Mouse (Mus musculus): Measurements from ENCODE around the gene Fhdc1.

The Fhdc1 gene

DNA sequence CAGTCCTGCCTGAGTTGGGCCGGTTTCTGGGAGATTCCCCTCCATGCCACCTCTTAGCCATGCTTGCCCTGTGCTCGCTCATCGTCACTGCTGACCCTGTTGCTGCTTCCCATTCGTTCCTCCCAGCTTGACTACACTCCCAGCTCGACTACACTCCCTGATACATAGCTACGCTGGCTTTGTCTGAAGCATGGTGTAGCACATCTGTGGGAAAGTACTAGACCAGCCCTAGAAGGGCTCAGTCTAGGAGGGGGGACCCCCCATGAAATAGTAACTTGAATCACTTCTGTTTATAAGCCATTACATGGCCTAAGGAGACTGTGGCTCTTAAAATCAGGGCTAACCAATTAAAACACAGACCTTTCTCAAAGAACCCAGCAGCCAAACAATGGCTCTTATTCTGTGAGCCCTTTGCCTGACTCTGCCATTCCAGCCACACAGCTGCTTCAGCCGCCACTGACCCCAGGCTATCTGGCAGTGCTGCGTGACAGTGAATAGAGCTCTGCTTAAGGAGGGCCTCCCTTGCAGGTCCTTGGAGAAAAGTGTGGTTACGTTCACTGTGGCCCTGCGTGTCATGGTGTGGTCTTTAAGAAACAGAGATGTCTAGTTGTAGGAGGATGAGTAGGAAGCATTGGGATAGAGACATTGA, 47.3 kb downstream of the Fhdc1 start:
- no peak for DNase-seq (ENCODE audit: low spot score)

DNA sequence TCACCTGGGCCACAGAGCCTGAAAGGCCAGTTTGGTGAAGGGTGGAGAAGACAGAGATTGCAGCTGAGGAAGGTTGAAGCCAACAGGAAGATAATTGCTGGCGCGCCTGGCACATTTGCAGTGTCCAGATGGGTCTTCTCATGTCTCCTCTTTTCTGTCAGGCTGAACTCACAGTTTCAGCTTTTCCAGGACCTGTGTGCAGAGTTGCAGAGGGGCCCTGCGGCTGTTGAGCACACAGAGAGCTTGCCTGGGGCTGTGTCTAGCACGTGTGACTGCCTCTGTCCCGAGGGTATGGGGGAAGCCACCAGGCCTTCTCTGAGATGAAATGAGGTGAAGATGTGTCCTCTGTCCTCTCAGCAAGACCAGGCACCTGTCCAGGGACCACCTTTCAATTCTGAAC, 49.0 kb downstream of the Fhdc1 start:
- no peak for DNase-seq (ENCODE audit: low spot score)

DNA sequence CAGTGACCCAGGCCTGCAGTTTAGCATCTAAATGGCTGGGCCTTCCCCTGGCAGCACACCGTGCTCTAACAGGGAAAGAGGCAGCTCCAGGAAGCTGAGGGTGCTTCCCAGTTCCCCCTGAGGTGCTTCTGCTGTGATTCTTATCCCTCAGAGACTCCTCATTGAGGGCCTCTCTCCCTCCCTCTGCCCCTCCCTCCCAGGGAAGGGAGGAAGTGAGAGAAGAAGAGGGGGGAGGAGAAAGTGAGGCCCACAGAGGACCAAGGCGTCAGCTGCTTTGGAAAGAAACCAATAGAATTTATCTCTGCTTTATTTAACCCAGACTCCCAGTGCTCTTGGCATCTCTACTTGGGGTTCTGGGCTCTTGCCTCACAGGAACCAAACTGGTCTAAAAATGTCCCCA, 50.1 kb downstream of the Fhdc1 start:
- no peak for DNase-seq (ENCODE audit: low spot score)

DNA sequence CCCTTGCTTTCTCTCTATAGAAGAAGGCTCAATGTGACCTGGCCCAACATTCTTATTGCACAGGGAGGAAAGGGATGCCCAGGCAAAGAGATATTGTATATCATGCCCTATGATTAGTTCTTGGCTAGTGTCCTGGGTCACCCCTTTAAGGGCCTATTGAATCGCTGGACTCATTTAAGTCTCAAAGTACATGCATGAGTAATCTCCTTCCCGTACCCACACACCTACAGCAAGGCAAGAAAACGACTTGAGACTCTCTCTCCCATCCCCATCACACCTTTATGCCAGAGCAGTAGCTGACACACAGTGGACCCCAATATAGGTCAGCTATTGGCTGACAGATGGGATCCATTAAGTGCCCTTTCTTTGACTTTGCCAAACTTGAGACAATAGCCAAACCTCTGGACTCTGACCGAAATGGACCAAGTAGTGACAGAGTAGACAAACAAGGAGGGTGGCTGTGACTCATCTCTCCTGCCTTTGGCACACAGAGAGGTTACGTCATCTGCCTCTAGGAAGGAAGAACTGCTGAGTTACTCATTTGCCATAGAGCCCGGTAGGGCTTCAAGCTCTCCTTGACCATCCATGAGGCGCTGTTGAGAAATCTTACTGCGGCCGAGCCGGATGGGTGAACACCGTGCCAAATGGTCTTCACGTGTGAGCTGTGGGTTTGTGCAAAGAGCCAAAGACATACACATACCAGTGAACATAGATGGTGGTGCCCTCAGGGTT, 51.1 kb downstream of the Fhdc1 start:
- no peak for DNase-seq (ENCODE audit: low spot score)

DNA sequence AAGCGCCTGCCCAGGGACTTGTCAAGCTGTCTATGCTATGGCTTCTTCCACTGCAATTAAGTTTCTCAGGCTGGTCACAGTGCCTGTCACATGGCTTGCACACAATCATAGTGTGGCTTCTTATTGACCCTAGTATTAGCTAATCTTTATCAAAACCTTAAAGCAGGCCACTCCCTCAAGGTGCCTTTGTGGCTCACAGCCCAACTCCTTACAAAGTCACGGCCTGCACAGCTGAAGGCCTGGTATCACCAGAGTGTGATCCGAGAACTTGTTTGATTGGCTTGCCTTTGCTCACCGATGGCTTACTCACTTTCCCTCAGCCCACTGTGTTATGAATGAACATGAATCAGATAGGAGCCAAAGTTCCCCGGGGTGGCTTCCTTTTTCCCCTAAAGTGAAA, 52.5 kb downstream of the Fhdc1 start:
- no peak for DNase-seq (ENCODE audit: low spot score)

DNA sequence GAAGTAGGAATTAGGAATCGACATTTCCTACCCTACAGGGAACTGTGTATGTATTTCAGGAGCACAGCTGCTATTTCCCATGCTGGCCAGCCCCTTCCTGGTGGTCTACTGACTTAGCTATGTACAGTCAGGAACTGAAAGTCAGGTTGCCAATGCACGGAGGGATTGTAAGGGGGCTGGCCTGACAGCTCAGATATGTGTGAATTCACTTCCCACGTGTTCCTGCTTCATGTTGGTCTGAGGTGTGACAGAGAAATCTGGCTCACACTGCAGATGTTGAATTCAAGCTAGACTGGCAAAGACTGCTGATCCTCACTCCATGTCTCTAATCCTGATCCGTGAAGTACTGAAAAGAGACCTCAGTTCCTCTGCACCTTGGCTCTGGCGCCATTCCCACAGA, 57.9 kb downstream of the Fhdc1 start:
- DNase-seq (ENCODE audit: low spot score): no peak

GRCm38 (mm10) chr3:84413868-84414267, 66.4 kb downstream of the Fhdc1 start:
- no peak for DNase-seq (ENCODE audit: low spot score)

DNA sequence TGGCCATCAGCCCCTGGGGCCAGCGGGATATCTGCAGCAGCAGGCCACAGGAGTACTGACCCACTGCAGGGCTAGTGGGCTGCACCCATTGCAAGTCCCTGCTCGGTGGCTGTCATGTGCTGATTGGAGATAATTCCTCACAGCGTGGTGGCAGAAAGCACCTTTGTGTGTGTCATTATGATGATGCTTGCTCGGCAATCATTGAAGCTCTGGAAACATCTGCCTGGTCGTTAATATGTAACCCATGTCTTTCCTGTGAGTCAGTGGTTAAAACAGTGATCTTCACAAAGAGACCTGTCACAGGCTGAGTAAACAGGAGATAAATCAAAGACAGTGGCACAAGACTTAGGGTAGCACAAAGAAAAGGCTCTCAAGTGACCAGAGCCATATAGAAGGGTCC, 67.3 kb downstream of the Fhdc1 start:
- no peak for DNase-seq (ENCODE audit: low spot score)

GRCm38 (mm10) chr3:84409474-84409862, 70.8 kb downstream of the Fhdc1 start:
- DNase-seq (ENCODE audit: low spot score): no peak

DNA sequence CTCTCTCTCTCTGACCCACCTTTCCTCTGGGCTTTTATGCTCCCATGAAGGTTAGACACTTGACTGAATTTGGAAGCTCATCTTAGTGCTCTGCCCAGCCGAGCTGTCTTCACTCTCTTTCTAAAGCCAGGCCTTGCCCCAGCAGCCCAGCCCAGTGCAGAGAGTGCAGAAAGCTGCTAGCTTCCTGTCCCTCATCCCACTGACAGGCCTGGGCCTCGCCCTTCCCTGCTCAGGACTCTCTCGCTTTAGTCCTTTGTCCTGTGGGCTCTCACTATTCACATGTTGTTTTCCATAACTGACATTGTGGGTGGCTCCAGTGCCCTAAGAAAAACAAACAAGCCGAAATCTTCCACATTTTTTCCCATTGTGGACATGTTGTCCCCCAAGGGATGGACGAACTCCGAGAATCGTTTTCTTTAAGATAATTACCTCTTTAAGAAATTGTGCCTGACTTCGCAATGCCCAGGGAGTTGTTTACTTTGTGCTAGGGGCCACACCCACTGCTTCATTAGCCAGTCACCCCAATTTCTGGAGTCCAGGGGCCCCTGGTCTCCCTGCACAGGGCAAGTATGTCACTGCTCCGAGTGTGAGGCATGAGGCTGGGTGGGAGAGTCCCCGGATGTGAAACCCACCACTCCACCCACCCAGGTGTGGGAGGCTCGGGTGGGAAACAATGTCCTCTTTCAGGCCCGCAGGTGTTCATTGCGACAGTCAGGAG, 71.3 kb downstream of the Fhdc1 start:
- no peak for DNase-seq (ENCODE audit: low spot score)

- DNase-seq (ENCODE audit: low spot score): no peak
Measured at GRCm38 (mm10) chr3:84405523-84405922, 74.7 kb downstream of the Fhdc1 start.

GRCm38 (mm10) chr3:84403389-84403788, 76.8 kb downstream of the Fhdc1 start:
- no peak for DNase-seq (ENCODE audit: low spot score)

GRCm38 (mm10) chr3:84402716-84403115, 77.5 kb downstream of the Fhdc1 start:
- no peak for DNase-seq (ENCODE audit: low spot score)

- DNase-seq (ENCODE audit: low spot score): no peak
Measured at GRCm38 (mm10) chr3:84397976-84398375, 82.3 kb downstream of the Fhdc1 start.

DNA sequence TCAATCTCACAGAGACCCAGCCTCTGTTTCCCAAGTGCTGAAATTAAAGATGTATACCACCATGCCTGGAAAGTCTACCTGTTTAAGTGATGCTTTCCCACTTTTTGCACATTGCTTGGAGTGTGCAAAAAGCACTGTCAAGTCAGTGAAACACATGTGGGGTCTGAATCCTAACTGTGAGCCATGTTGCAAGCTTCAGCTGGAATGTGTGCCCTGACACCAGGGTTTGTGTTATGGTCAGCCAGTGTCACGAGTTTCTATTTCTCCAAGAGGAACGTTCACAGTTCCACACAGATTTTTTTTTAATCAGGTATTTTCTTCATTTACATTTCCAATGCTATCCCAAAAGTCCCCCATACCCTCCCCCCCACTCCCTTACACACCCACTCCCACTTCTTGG, 84.0 kb downstream of the Fhdc1 start:
- DNase-seq (ENCODE audit: low spot score): no peak

- DNase-seq (ENCODE audit: low spot score): no peak
Measured at GRCm38 (mm10) chr3:84395840-84396239, 84.4 kb downstream of the Fhdc1 start.

GRCm38 (mm10) chr3:84394841-84395447, 85.3 kb downstream of the Fhdc1 start:
- DNase-seq (ENCODE audit: low spot score): no peak

All from ovary, postnatal 36 days (tissue).